Mouse (Mus musculus) cerebellum, adult 11 months (tissue): Measurements from ENCODE around the gene Tunar.

Experiments
- DNase-seq: peaks from one replicate; pipeline ENCODE4 v3.0.0; 2022

The Tunar gene

DNA sequence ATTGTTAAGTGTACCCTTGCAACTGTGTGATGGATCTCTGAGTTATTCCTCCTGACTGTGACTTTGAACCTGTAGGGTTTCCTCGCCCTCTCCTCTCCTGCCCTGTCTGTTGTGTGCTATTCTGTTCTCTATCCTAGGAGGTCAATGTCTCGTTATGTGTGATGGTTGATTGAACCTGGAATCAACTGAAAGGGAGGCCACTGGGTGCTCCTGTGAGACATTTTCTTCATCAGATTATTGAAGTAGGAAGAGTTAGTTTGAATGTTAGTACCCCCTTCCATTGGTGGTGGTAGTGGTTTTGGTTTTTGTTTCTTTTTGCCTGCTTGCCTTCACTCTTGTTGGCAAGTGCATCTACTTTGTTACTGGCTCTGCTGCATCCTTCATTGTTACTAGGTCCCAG, at the start of gene Tunar:
TSS of gene Tunar (plus strand) at position 301 of the 400 bp plus-strand sequence.
- DNase-seq: no peak

DNA sequence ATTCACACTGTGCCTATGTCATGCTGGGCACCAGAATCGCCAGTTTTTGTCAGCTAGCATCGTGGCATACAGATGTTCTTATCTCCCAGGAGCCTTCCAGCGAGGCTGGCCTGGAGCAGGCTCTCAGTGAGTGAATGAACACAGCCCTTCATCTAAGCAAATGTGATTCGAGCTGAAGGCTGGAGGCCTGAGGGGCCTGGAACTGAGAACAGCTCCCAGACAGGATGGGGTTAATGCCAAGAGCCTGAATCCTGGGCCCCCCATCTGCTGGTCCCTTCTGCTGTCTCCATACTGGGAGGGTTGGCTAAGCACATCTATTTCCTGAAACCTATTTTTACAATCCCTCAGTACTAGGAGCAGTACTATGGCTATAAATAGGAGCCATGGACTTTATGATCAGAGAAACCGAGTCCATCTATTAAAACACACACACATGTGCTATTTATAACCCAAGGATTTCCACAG, 21.1 kb upstream of the Tunar start:
- peak; percentile 49 for DNase-seq

DNA sequence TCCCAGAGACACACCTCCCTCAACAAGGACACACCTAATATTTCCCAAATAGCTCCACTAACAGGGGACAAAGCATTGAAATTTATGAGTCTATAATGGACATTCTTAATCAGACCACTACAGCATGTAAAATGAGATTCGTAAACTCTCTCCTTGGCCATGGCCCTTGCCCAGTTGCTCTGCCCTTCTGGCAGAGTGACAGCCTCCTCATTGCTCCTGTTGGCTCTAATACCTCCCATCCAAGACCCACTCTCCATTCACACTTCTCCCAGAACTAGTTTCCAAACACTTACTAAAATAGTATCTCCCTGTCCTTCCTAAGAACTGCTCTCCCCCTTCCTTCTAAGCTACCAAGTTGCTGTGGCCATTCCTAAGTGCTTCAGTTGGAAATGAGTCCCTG, 19.3 kb upstream of the Tunar start:
- no peak for DNase-seq

DNA sequence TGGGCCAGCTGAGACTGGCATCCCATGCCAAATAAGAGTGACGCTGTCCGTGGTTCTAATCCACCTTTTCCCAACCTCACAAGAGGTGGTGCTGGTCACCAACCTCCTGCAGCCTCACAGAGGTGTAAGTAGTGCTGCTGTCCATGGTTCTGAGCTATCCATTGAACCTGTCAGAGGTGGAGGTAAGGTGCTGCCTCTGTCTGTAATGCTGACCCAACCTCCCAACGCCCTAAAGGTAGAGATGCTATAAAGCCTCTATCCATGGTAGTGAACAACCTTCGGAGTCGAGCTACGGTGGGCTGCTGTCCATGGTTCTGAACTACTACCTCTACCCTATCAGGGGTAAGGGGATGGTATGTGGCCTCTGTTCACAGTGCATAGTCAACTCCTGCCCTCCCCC, 11.5 kb upstream of the Tunar start:
- DNase-seq: no peak

DNA sequence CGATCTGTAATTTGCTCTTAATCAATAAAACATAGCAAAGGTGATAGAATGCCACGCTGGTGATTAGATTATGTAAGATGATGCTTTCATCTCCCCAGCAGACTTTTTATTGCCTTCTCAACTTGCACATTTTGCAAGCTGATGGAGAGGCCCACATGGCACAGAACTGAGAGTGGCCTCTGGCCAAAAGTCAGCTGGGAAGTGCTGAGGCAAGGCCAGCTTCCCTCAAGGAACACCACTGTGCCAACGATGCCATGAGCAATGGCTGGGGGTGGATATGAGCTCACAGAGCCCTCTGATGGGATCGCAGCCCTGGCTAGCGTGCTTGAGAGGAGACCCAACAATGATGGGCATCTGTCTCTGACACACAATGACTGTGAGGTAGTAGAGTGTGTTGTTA, 6.6 kb upstream of the Tunar start:
- DNase-seq: peak; percentile 74

DNA sequence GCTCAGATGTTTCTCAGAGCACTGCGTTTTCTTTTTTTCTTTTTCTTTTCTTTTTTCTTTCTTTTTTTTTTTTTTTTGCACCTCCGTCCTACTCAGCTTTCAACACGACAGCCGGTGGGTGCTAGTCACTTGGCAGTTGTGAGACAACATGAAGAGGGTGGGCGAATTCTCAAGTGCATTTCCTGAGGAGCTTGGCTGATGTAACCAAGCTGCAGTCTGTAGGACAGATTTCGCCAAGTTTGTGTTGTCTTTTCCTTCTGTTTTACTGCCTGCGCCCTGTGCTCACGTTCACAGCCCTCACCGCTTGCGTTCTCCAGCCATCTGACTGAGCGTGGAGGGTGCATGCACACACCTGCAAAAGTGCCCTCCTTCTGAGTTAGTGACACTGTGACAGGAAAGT, 5.3 kb upstream of the Tunar start:
- DNase-seq: no peak

DNA sequence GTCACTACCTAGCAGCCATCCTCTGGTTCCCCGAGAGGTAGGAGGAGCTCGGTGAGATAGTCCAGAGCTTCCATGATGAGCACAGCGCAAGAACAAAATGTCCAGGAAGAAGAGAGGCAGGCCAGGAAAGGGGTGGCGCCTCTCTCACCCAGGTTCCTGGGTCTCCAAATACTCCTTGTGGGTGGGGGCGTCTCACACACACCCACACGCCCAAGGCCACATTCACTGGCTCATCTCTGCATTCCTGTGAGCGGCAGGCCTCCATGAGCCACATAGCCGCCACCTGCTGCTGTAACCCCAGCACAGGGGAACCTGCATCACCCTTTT, 2.4 kb downstream of the Tunar start:
- DNase-seq: no peak

DNA sequence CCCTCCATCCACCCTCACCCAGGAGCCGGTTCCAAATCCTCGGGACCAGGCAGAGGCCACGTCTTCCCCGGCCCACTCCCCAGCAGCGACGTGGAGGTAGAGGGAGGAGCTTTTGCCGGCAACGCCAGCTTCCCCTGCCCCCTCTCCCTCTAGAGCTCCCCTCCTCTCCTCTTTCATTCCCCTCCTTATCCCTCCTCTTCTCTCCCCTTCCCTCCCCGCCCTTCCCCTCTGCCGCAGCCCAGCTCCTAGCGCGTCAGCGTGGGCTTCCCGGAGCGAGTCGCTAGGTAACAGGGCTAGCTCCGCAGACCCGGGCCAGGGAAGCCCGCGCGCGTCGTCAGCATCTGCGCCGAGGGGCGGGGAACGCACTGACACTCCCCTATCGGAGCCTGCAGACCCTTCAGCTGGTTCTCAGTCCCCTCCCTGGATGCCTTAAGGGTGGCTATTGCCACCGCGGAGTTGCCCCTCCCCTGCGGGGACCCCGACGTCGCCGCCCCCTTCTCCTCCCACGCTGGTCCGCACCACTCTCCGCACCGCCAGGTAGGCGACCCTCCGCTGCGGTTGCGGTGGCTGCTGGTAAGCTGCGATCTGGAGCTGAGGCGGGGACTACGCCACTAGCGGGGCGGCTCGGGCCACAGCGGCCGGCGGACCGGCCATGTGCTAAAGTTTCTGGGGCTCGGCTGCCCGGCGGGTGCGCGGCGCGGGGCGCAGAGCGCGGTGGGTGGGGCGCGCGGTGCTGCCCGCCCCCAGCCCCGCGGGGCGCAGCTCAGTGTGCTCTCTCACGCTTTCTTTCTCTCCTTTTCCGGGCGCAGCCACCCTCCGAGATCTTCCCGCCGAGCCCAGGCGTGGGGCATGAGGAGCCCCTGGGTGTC, 3.0 kb downstream of the Tunar start:
- peak; percentile 57 for DNase-seq

DNA sequence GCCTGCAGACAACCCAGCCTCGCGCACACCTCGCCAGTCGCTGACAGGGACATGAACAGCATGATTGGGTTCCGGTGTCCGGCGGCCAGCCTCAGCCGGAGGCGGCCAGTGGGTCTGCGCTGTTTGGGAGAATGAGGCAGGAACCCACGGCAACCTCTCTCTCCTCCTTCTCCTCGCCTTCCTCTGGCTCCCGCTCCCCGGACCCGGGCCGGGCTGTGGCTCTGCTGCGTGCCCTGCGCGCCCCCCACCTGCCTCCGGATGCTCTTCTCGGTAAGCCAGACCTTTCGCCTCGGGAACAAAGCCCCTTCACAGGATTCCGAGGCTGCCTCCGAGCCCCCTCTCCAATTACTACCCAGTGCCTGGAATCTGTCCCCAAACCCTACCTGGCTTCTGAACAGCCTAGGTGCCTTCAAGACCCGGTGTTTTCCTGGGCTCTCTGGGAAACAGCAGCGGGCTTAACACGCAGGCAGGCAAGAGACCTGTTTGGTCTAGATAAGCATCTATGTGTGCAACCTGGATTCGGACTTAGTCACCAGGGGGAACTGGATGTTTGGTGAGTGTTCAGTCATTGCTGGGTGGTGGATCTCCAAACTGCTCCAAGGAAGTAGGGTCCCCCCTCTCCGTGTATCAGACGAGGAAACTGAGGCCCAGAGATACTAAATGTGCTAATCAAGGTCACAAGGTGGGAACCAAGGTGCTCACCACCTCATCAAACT, 3.8 kb downstream of the Tunar start:
- no peak for DNase-seq

DNA sequence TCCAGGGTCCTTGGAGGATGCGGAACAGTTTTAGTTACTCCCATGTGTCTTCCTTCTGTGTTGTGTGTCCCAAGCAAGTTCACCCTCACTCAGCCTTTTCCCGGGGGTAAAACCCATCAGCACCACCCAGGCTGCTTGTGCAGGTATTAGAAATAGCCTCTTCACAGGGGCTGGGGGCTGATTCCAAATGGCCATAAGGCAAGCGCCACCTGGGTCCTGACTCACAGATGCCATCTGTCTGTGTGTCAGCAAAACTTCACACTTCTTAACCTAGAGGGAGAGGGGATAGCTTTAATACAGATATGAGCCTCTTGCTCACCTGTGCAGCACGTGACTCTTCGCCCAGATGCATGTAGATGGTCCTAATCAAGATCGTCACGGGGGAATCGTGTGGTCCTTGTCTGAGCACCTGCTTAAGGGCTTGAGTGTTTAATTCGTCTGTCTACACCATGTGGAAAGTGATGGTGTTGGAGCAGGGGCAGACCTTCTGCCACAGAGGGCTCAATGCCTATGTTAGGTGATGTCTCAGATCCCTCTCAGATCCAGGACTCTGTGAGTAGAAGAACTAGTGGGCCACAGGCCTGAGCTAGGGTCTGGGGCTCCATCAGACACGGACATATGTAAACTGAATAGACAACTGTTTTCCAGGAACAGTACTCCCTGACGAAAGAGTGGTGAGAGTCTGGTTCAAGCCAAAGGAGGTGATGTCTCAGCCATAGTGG, 4.7 kb downstream of the Tunar start:
- DNase-seq: peak; percentile 66

DNA sequence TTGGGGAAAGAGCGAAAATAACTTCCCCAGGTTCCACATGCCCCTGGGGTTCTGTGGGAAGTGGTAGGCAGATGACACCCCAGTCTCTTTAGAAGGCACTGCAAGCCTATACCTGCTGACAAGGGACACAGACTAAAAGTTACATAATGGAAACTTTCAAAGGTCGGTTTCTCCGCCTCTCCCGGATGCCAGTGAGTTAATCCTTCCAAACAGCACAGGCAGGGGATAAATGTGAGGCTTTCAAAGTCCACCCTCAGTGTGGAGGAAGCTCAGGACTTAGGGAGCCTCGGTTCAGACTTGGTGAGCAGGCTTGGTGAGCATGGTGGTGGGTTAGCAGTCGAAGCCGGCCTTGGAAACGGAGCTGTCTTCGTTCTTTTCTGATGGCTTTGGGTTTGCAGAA, 7.9 kb downstream of the Tunar start:
- DNase-seq: no peak

DNA sequence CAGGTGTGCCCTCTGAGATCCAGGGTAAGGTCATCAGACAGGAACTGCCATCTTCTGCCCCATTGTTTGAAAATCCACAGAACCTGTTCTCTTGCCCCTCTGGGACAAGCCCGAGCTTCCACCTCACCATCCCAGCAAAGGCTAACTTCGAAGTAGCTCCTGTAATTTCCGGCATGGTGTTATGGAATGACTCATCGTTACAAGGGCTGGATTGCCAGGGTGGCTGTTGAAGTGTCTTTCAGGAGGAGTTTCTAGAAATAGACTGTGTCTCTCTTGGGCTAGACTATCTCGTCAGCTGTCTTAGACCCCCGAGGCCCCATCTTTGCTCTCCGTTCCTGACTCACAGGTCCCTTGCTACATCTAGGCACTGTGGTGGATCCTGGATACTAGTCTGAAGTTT, 10.8 kb downstream of the Tunar start:
- no peak for DNase-seq

DNA sequence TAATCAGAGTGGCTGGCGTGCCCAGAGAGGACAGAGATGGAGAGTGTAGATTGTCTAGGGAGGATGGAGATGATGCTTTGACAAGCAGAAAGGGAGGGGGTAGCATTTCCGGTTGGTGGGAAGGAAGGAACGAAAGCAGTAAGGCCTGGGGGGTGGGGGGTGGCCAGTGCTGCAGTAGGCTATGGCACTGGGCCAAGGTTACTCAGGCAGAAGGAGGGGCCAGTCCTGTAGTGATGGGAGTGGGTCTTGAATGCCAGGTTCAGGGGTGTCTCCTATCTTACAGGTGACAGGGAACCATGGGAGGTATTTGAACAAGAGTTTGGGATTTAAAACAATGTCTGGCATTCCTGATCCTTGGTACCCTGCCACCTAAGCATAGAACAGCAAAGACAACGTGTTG, 13.2 kb downstream of the Tunar start:
- DNase-seq: no peak

DNA sequence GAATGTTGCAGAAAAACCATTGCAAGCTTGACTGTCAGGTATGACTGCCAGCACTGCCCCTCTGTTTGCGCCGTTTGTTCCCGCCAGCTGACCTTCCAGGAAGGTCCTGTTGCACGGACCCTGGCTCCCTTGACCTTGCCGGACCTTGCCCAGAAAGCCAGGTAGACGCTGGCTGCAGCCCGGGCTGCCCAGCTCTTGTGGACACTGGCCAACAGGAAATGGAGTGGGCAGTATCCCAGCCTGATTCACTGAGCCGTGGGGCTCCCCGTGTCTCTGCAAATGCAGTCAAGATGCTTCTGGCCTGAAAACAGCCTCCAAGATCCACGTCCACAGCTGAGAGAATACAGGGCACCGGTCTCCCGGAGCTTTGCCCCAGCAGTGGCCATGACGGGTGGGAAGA, 13.6 kb downstream of the Tunar start:
- DNase-seq: peak; percentile 87

DNA sequence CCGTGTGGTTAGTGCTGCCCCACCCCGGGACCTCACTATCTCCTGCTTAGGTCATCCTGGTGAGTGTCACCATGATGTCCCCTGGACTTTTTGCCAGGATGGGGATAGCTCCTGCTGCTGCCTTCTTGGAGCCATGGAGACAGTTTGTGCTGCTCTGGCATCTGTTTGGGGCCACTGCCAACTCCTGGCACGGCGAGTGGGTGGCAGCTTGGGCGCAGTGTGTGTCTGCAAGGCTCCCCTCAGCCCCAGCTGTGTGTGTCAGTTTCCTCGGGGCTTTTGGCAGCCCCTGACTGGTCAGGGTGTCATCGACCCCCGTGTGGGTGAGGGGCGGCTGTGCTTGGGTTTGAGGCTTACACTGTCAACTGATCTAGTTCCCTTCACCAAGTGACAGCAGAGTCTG, 20.6 kb downstream of the Tunar start:
- peak; percentile 73 for DNase-seq

DNA sequence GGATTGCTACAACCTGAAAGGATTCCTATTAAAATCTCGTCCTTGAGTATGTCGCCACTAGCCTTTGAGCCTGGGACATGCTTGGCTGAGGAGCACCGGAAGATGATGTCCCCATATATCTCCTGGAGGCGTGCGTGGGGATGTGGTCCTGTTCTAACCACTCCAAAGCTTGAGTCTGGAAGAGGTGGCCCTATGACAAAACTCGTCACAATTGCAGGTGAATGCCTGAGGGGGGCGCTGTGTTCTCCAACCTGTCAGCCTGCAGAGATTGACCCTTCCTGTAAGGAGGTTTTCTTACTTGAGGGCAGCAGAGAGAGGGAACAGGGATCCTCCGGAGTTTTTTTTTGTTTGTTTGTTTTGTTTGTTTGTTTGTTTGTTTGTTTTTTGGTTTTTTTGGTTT, 21.1 kb downstream of the Tunar start:
- no peak for DNase-seq

DNA sequence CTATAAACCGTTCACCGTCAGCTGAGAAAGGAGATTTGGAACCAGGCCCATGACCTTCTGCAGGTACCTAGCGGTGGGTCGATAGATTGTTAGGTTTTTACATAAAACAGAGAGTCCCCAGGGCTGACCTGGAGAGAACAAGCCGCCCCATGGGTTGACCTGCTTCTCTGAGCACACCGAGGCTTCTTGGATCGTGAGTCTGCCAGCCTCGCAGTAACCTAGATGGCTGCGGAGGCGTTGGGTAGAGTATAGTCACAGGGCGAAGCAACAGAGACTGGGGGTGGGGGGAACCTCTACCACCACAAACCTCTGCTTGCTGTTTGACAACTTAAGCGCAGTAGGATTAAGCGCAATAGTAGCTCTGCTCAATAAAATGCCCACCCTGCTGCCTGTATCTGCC, 23.1 kb downstream of the Tunar start:
- no peak for DNase-seq

DNA sequence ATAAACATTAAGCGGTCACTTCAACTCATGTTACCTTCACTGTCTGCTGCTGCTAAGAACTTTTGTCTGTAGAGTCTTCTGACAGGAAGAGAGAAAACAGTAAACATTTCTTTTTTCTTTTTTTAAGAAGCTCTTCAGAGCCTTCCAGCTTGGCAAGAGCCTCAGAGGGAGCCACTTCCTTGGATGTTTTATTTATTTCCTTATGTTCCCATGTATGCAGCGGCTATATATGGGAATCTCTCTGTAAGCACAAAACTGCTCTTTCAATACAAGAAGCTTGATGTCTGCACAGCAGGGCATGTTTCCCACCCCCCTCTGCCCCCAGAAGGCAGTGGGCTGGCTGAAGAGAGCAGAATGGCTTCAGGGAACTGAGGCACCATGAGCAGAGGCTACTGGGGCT, 30.0 kb downstream of the Tunar start:
- no peak for DNase-seq

DNA sequence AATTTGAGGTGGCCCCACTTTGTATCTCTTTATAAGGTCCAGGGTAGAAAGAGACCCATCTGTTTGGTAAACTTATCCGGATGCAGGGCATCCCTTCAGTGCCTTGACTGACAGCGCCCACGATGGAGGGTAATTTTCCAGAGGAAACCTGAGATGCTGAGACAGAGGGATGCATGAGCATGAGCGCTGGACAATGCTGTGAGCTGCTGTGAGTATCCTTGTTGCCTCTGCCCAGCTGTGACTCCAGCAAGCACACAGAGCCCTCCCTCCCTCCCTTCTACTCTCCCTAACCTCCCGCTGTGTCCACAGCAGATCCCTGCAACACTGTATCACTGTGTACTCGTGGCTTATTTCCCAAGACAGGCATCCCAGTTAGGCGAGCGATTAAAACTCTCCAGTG, 40.9 kb downstream of the Tunar start:
- no peak for DNase-seq

DNA sequence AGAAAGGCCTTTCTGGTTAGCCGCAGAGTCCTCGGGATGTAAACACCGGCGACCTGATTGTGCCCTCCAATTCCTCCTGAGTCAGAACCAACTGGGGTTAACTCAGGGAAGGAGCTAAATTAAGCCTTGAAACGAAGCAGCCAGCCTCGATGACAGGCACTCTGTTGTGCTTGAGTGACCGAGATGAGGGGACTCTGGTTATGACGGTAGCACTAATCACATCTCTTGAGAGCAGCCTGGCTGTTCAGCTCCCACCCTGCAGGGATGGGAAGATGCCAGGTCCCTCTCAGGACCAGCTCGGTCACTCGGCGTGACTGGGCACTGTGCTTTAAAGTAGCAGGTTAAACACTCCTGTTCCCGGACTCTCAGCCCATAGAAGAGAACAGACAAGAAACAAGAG, 43.3 kb downstream of the Tunar start:
- no peak for DNase-seq

DNA sequence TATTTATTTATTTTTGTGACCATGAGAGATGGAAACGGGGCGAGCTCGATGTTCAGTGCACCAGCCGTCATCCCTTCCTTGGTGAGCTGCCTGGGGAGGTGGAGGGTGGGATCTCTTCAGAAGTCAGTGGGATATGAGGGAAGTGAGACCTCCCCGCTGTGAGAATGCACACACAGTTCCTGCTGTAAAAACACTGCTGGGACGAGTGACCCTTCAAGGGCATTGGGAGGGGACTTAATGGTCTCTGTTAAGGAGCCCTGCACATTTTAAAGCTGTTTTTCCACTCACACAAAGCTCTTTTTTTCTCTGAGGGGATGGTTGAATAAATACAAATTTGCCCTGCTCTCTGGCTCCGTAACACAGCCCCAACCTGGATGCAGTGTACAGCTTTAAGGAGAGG, 49.1 kb downstream of the Tunar start:
- DNase-seq: no peak

DNA sequence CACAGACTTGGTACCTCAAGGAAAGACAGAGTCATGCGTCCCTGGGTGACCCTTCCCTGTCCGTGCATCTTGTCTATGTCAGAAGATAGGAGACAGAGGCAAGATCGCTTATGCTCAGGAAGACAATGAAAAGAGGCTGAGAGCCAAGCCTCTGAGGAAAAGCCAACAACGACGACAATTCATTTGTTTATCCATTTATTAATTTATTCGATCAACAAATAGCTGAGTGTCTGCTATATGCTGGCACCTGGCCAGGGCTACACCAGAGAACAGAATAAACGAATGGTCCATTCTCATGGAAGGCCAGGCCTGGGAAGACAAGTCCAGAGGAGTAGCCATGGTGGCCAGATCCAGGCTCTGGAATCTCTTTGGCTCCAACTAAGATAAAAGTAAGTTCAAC, 61.0 kb downstream of the Tunar start:
- no peak for DNase-seq

DNA sequence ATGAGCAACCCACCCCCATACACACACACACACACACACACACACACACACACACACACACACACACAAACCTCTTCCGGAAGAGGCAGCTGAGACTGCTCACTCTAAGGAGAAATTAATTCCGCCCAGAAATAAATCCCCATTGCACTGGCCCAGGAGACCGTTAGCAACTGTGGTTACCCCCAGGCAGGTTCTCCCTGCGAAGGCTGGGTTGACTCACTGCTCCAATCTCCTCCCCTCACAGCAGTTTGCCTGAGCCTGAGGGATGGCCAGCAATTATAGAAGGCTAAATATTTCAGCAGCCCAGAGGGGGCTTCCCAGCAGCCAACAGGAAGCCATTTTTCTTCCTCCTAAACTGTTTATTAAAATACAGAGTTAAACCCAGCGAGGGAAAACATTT, 64.5 kb downstream of the Tunar start:
- DNase-seq: no peak

DNA sequence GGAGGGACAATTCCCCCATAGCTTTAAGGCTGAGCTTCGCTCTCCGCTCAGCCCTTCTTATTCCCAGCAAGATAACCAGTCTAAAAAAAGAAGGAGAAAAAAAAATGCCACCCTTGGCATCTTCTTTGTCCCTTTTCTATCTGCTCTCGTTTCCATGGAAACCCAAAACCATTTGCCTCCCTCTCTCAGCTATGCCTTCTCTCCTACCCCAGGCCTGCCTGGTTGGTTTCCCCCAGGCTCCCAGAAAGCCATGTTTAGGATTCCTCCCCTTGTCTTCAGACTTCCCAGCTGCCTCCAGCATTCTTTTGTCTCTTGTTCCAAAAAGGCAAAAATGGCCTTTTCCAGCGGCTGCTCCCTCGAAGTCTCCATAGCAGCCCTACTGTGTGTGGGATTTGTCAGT, 70.1 kb downstream of the Tunar start:
- no peak for DNase-seq
